Mouse (Mus musculus): ENCODE data around the gene Cmc2.
A peak's percentile ranks its signal among the peaks of the same experiment; 100 is the strongest.

The Cmc2 gene

DNA sequence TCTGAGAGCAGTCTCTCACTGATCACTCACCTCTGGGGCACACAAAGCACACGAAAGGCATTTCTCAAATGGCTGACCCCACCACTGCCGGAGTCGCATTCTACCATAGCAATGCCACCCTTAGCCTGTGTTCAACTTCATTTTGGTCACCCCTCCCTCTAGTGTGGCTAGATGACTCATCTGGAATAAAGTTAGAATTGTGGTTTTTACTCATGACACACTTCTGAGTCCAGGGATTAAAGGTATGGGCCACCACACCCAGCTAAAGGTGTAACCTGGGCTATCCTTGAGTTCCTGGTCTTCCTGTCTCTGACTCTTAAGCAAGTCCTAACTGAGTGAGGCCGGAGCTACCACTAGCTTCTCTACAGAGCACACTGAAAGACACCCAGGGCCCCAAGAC lies 15.4 kb downstream of the Cmc2 start:
- no peak for DNase-seq (ENCODE audit: low spot score)

DNA sequence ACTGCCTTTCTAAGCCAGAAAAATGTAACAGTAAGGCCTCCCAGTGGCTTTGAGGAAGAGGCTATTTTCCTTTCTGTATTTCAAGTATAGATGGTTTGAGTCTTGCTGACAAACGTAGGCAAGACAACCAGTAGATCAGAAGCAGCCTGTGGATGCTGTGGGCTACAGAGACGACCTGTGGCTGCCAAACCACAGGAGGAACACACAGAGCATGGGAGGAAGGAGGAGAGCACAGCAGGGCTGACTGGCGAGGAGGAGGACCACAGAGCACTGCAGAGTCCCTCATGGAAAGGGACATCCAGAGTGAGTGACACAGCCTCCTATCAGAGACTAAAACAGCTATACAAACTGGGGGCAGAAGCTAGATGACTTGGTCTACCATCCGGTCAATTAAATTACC lies 16.0 kb downstream of the Cmc2 start:
- no peak for DNase-seq (ENCODE audit: low spot score)

DNA sequence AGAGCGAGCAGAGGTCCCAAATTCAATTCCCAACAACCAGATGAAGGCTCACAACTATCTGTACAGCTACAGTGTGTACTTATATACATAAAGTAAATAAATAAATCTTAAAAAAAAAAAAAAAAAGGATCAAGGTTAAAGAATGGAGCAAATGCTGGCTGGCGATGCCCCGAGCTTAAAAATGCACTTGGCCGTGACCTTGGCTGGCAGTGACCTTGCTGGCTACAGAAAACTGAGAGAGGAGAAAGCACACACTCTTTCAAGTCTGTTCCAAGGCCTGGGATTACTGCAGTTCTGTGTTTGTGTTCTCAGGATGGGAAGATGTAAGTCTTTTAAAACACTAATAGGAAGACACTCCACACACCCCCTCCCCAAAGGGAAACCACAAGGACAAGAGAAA lies 16.5 kb downstream of the Cmc2 start:
- DNase-seq (ENCODE audit: low spot score): no peak

DNA sequence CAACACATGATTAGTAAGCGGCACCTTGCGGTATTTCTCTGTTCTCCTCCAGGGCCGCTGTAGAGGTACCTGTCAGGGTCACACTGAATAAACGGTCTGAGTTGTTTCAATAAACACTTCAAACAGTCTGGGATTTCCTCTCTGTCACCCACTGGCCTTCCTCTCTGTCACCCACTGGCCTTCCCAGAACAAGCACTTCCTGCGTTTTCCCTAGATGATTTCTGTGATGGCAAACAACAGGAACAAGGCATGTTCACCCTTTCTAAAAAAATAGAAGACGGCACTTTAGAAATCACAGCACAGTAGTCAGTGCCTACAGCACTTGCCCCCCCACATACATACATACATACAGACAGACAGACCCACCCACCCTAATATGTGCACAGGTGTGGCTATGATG lies 25.7 kb downstream of the Cmc2 start:
- DNase-seq (ENCODE audit: low spot score): no peak

DNA sequence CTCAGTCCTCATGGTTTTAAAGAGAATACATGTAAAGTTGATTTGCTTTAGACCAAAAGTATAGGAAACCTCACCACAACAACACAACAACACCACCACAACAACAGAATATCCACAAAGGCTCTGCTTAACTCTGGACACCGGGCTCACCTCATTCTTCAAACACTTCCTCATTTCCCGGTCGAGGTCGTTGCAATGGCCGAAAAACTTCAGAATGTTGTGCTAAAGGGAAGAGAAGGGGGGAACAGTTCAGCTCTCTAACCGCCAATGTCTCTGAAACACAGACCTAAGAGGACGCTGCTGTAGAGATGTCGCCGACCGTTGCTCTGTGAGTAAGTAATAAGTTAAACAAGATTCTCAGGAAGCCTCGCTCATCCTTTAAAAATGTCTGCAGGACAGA lies 27.3 kb downstream of the Cmc2 start:
- DNase-seq (ENCODE audit: low spot score): no peak

DNA sequence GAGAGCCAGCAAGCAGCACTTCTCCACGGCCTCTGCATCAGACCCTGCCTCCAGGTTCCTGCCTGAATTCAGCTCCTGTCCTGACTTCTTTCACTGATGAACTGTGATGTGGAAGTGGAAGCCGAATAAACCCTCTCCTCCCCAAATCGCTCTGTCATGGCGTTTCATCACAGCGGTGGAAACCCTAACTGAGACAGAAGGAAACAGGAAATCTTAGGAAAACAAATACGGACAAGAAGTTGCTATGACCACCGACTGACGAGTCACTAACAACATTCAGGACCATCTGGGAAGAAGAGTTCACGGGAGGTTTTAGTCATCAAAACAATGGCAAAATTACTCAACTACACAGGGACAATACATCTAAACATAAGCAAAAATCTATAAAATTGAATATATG lies 28.6 kb downstream of the Cmc2 start:
- DNase-seq (ENCODE audit: low spot score): no peak

DNA sequence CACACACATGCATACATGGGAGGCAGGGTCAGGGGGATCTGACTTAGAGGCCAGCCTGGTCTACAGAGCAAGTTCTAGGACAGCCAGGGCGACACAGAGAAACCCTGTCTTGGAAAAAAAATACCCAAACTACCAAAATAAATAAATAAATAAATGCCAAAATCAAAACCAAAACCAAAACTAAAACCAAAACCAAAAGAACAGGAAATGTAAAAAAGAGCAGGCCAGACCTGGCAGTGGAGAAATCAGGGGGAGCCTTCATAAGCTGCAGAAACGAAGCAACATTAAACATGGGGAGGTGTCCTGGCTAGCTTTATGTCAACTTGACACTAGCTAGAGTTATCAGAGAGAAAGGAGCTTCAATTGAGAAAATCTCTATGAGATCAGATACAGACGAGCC lies 29.1 kb downstream of the Cmc2 start:
- no peak for DNase-seq (ENCODE audit: low spot score)

DNA sequence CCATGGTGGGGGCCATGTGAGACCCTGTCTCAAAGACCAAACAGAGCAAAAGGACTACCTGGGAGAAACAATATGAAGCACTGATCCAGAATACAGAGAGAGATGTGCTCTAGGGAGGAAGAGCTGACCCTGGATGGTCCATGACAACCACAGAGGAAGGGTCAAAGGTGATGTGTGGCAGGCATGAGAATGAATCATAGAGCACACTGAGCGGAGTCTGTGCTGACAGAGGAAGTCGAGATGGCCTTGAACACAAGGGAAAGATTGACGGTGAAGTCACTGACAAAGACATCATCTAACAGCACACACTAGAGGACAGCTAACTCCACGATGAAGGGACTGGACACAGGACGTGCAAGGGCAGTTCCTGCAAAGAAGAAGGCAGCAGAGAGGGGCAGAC lies 29.8 kb downstream of the Cmc2 start:
- DNase-seq (ENCODE audit: low spot score): no peak

DNA sequence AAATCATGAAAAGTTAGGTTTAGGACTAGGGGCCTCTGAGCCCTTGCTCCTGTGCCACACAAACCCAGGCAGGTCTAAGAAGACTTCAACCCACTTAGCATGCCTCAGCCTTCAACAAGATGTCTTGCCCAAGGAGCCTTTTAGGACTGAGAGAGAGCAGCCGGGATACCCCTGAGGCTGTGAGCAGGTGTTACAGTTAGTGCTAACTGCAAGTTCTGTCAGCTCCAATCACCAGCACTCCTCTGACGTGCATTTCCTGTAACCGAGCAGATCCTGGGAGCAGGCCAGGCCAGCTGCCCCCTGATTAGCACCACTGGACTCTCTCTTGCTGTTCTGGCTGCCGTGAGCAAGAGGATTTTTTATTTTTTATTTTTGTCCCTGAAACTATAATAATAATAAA lies 33.4 kb downstream of the Cmc2 start:
- DNase-seq (ENCODE audit: low spot score): no peak

DNA sequence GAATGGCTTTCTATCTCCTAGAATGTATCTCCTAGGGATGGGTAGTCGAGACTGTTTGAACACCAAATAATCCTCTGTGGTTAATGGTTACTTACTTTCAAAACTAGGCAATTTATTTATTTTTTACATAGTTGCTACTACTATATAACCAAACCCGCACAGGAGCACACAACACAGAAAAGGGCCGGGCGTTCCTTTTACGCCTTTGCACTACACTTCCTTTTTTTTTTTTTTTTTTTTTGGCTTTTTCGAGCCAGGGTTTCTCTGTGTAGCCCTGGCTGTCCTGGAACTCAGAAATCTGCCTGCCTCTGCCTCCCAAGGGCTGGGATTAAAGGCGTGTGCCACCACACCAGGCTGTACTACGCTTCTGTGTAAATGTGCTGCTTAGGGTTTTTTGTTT lies 39.9 kb downstream of the Cmc2 start:
- no peak for DNase-seq (ENCODE audit: low spot score)

DNA sequence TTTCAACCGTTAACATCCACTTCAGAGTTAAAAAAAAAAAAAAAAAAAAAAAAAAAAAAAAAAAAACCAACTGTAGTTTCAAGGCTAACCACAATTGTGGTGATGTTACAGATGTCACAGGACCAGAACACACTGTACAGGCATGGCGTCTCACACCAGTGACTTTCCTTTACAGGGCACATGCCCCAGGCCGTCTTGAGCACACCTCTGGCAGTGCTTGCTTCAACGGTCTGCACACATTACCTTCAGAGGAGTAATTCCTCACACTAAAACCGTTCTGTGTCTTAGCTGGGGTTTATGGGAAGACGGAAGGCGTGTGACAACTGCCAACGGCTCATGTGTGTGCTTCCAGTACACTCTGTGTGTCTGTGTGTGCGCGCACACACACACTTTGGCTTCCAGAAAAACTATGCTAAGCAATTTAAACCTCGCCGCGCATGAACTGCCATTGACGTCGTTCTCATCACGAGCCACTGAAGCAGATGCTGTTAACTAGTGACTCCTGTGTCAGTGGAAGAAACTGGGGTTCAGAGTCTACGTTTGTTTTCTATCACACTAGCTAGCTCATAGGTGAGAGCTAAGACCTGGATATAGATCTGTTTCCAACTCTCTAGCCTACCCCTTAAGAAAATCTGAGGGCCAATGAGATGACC lies 45.3 kb downstream of the Cmc2 start:
- no peak for DNase-seq (ENCODE audit: low spot score)

DNA sequence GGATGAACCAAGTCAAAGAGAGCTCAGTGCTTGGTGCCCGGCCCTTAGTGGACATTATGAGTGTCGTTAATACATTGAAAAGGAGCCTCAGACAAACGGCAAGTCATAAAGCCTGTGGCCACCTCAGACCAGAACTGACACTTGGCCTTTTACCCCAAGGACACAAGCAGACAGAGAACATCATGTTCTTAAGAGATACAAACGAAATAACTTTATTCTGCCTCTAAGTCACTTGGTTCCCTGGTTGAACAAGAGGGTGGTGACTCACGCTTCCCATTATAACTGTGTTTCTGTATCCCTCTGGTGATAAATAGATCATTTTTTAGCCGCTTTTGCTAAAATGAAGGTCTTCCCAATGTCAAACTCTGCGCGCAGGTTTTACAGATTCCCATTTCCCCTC lies 47.3 kb downstream of the Cmc2 start:
- no peak for DNase-seq (ENCODE audit: low spot score)

DNA sequence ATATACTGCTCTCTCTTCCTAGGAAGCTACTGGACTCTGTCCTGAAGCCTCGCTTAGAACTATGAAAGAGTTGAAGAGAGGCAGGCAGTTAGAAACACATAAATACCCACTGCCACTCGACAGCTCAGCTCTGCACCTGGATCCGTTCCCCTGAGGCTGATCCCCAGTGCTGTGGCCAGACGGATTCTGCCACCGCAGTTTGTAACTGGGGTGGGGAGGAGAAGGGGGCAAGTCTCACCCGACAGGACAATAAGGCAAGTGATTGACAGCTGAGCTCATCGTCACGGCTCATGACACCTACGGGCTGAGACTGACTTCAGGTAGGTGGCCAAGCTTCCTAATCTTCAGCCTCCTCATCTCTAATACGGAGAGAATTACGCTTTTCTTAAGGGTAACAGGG lies 47.7 kb downstream of the Cmc2 start:
- no peak for DNase-seq (ENCODE audit: low spot score)

DNA sequence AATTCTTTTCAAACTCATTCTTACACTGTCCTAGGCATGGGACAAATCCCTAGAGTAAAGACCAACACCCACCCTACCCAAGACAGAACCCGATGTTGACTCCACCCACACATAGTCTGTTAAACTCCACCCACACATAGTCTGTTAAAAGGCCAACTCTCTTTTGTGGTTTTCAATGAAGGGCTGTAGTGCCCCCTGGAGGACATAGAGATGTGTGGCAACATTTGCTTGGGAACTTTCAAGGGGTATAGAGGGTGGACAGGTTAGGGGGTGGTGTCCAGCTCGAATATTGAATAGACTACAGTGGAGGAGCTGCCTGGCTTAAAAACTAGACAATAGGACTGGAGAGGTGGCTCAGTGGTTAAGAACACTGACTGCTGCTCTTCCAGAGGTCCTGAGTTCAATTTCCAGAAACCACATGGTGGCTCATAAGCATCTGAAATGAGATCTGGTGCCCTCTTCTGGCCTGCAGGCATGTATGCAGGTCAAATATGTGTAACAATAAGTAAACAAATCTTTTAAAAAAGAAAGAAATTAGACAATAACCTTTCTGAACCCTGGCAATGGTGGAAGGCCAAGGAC lies 48.4 kb downstream of the Cmc2 start:
- no peak for DNase-seq (ENCODE audit: low spot score)

DNA sequence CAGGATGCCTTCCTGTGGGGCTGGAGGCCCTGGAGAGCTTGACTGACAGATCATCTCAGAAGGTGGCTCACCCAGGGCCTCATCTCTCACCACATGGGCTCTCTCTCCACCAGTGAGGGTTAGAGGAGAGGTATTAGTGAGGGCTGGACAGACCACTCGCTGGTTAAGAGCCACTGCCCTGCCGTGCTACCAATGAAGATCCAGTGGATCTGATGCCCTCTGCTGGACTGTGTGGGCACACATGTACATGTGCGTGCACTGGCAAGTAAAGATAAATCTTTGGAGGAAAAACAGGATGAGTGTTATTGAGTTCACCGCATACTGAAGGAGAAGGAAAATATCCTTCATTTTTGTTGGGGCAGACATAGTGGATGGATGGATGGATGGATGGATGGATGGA lies 52.6 kb downstream of the Cmc2 start:
- DNase-seq (ENCODE audit: low spot score): no peak

DNA sequence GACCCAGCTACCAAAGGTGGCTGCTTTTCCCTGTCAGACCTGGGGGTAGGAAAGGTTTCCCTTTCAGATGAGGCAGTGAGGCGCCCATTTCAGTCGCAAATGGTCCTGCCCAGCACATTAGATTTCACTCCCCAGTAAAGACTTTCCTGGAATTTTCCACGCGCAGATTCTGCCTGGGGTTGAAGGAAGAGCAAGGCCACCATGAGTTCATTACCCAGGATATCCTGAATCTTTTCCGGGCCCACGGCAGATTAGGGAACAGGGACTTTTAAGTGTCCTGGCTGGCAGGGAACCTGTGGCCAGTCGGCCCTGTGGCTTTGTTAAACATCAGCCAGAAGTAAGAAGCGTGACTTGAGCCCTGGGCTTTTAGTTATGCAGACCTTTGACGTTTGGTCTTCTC lies 53.9 kb downstream of the Cmc2 start:
- no peak for DNase-seq (ENCODE audit: low spot score)

DNA sequence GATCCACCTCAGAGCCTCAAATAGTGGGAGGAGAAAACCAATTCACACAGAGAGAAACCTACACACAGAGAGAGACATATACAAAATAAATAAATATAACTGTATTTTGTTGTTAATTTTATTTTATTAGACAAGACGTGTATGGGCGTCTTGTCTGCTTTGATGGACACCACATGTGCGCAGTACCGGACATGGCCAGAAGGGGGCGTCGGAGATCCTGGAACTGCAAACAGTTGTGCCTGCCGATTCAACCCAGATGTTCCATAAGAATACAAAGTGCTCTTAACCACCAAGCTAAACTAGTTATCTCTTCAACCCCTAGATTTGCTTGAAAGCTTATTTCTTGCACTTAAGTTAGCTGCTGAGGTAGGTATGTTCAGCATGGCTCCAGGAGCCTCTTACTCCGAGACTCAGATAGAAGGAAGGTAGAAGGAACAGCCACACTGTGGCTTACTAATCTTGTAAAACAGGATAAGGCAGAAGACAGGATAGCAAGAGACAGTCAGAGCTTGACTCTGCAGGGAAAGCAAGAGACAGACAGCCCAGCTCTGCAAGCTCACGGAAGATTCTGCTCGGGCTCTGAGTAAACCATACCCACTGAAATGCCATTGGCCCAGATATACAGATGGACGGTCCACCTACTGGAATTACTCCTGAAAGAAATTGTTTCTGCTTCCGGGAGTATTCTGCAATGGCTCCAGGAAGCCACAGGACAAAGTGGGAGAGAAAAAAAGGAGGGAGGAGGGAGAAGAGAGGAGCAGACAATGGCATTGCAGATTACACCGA lies 54.9 kb downstream of the Cmc2 start:
- peak; percentile 20 for DNase-seq (ENCODE audit: low spot score)

DNA sequence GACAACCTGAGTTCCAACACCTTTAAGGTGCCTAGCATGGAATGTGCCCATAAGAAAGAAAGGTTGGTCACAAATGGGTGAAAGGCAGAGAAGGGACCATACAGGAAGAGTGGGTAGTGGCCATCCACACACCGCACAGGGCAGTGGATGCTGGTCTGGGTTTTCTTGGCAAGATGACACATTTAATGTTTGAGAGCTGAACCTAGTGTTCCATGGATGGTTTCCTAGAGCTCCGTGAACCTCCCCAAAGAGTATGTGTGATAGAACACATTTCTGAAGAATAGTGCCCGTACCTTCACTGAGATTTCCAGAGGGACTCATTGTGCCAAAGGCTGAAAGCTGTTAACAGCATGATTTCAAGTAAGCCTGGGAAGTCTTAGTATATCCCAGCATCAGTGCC lies 56.7 kb downstream of the Cmc2 start:
- no peak for DNase-seq (ENCODE audit: low spot score)

DNA sequence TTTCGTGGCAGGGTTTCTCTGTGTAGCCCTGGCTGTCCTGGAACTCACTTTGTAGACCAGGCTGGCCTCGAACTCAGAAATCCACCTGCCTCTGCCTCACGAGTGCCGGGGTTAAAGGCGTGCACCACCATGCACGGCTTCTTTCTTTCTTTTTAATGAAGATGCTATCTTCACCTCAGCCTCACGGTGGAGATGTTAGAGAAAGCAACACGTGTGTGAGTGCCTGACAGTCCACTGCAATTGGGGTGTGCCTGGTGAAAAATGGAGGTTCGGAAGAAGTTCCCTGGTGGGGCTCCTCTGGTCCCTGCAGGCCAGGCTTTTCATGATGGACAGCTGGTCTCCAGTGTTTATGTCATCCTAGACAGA lies 57.2 kb downstream of the Cmc2 start:
- no peak for DNase-seq (ENCODE audit: low spot score)

DNA sequence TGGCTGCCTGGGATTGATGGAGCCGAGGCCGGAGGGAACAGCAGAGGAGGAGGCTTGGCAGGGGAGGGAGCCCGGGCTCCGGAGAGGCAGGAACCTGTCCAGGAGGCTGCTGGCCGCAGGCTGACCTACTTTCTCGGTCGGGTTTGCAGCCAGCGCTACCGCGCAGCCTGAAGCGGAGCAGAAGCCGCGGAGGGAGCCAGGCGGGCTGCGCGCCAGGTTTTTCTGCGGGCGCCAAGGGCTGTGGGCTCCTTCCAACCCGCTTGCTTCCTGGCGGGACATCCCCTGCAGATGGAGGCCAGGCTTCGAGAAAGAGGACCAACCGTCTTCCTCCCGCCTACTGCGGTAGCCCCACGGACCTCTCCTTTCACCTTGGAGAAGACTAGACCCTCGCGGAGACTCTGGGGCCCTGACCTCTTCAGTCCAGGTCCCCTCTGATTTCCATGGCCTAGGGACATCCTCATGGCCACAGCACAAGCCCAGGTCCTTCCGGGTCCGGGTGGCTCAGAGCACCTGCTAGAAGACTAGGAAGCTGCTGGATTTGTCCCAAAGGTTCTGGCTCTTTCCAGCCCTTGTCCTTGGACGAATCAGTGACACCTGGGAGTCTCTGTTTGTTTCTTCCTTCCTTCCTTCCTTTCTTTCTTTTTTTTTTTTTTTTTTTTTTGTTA lies 57.8 kb downstream of the Cmc2 start:
- no peak for DNase-seq (ENCODE audit: low spot score)

DNA sequence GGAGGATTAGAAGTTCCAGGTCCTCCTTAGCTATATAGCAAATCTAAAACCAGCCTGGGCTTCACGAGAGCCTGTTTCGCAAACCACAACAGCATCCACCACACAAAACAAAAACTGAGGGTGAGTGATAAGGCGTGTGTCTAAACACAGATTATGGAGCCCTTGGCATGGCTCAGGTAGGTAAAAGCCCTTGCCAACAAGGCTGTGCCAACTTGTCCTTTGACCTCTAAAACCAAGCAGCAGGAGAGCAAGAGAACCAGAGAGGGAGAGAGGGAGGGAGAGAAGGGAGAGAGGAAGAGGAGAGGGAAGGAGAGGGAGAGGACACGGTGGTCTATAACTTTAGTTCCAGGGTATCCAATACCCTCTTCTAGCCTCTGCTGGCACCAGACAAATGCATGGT lies 59.1 kb downstream of the Cmc2 start:
- DNase-seq (ENCODE audit: low spot score): no peak

DNA sequence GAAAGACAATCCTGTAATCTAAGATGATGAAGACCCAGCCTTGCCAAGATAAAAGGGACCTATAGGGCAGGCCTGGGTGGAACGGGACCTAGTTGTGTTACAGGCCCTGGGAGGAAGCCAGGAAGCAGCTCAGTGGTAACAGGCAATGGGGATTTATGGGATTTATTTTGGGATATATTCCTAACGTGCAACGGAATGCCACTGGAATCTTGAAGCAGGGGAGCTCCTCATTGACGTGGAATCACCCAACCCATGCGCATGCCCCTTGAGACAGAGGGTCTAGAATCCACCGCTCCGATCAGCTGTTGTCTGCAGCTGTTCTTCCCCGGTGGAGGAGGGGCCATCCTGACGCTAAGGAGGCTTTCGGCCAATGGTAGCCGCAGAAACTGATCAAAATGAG lies 69.2 kb downstream of the Cmc2 start:
- no peak for DNase-seq (ENCODE audit: low spot score)

DNA sequence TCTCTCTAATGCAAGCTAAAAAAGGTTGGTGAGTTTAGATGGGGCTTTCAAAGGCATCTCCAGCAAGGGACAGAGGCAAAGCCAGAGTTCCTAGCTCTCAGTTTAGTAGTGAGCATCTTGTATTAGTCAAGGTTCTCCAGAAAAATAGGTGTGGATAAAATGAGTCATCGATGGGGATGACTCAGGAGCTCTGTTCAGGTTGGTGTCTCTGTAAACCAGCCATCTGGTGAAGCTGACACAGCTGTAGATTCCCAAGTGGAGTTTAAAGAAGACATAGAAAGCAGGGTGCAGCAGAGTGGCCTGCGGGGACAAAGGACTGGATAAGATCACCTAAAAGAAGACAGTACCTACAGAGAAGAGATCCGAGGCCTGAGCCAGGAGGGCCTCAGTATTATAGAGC lies 73.2 kb downstream of the Cmc2 start:
- DNase-seq (ENCODE audit: low spot score): no peak
